Mouse (Mus musculus) naive thymus-derived CD4-positive, alpha-beta T cell, adult 2 months (primary cell): ENCODE data around the gene Rgs9bp.

Experiments
- DNase-seq: peaks from one replicate; pipeline ENCODE4 v3.0.0-alpha.2; 2011; ENCODE audit warnings: low read depth

The Rgs9bp gene

GRCm38 (mm10) chr7:35585191-35586054 is at the start of gene Rgs9bp:
Rgs9bp (minus strand) TSS chr7:35585582.
- DNase-seq: peak; percentile 78

- DNase-seq: peak; percentile 64
Measured at GRCm38 (mm10) chr7:35628496-35628895, 43.1 kb upstream of the Rgs9bp start.

- DNase-seq: no peak
Measured at GRCm38 (mm10) chr7:35627371-35627770, 42.0 kb upstream of the Rgs9bp start.

- DNase-seq: no peak
Measured at GRCm38 (mm10) chr7:35626038-35626437, 40.7 kb upstream of the Rgs9bp start.

GRCm38 (mm10) chr7:35622626-35623025 is 37.2 kb upstream of the Rgs9bp start:
- DNase-seq: no peak

- no peak for DNase-seq
Measured at GRCm38 (mm10) chr7:35617513-35617912, 32.1 kb upstream of the Rgs9bp start.

- no peak for DNase-seq
Measured at GRCm38 (mm10) chr7:35609245-35609644, 23.9 kb upstream of the Rgs9bp start.

GRCm38 (mm10) chr7:35606816-35607215 is 21.4 kb upstream of the Rgs9bp start:
- DNase-seq: no peak

GRCm38 (mm10) chr7:35602766-35603165 is 17.4 kb upstream of the Rgs9bp start:
- no peak for DNase-seq

- DNase-seq: no peak
Measured at GRCm38 (mm10) chr7:35601106-35601505, 15.7 kb upstream of the Rgs9bp start.

GRCm38 (mm10) chr7:35600031-35600430 is 14.6 kb upstream of the Rgs9bp start:
- DNase-seq: no peak

GRCm38 (mm10) chr7:35599492-35599891 is 14.1 kb upstream of the Rgs9bp start:
- no peak for DNase-seq

- no peak for DNase-seq
Measured at GRCm38 (mm10) chr7:35594311-35594710, 8.9 kb upstream of the Rgs9bp start.

- DNase-seq: no peak
Measured at GRCm38 (mm10) chr7:35590731-35591191, 5.4 kb upstream of the Rgs9bp start.

GRCm38 (mm10) chr7:35589485-35589884 is 4.1 kb upstream of the Rgs9bp start:
- peak; percentile 34 for DNase-seq

- DNase-seq: peak; percentile 27
Measured at GRCm38 (mm10) chr7:35588680-35589428, 3.5 kb upstream of the Rgs9bp start.

GRCm38 (mm10) chr7:35587728-35588127 is 2.3 kb upstream of the Rgs9bp start:
- DNase-seq: no peak

- no peak for DNase-seq
Measured at GRCm38 (mm10) chr7:35586906-35587445, 1.6 kb upstream of the Rgs9bp start.

GRCm38 (mm10) chr7:35586055-35586905 is 898 bp upstream of the Rgs9bp start, which contains the start of gene Ankrd27:
Ankrd27 (plus strand) TSS chr7:35586244.
- peak; percentile 98 for DNase-seq

- DNase-seq: peak; percentile 64
Measured at GRCm38 (mm10) chr7:35584786-35585190, 594 bp downstream of the Rgs9bp start.

GRCm38 (mm10) chr7:35584068-35584785 is 1.2 kb downstream of the Rgs9bp start:
- no peak for DNase-seq
